Mouse (Mus musculus) spleen, adult 2 months (tissue): ENCODE measurements around the gene Ust.

Source experiments
- CTCF ChIP-seq: fragments of 200-500 bp; IDR thresholded peaks from 2 replicates; pipeline ENCODE4 v1.5.1; 2011; ENCODE audit warnings: mild to moderate bottlenecking, inconsistent platforms; ENCODE audit not compliant: insufficient read depth, insufficient read length, insufficient replicate concordance; ENCODE audit errors: extremely low read depth
- POLR2A ChIP-seq: fragments of 200-500 bp; IDR thresholded peaks from 2 replicates; pipeline ENCODE4 v1.6.1; 2011; ENCODE audit warnings: low read depth, low read length, inconsistent platforms

GRCm38 (mm10) chr10:8431857-8432256 lies 86.8 kb downstream of the Ust start:
- TF ChIP-seq CTCF (no peak), POLR2A (no peak)
